Mouse (Mus musculus): ENCODE data around the gene Gm5426. TPM values are rescaled to one million over a fixed set of nuclear protein-coding genes. Genes with fewer than 3 reads are reported as not detected.
"Not testable (repeated sequence)": the region's sequence is repeated elsewhere in the genome, so short reads cannot be mapped to it uniquely, and the experiment has no call there.

Gm5426 gene
- polyA plus RNA-seq, 1 experiment from 2014 or later, result not detected

GRCm38 (mm10) chr10:96125771-96126454, 10.5 kb upstream of the Gm5426 start:
- Histone ChIP-seq H3K27ac (ENCODE audit: low read depth) (no peak overlapping the region), H3K27me3 (replicated peaks; ENCODE audit: control insufficient read depth, insufficient read depth, low read length) (no peaks in the 10 kb centered on the region), H3K9me3 (ENCODE audit: control insufficient read depth, low read length) (no peaks in the 10 kb centered on the region), H3K4me1 (replicated peaks; ENCODE audit: control insufficient read depth, insufficient read depth, low read length) (no peaks in the 10 kb centered on the region), H3K9ac (ENCODE audit: low read length) (no peak overlapping the region), H3K4me2 (ENCODE audit: low read length) (no peak overlapping the region), H3K36me3 (ENCODE audit: control insufficient read depth, insufficient read depth, low read length) (no peaks in the 10 kb centered on the region), H3K4me3 (ENCODE audit: low read depth, low read length) (no peak overlapping the region)
- no peak for ATAC-seq (replicated peaks; ENCODE audit: low FRiP score, low TSS enrichment, low read depth)
- 65% methylated on average over 9 of the region's 9 CpGs for WGBS
- DNase-seq (ENCODE audit: low spot score), result no peak

- H3K9me3 ChIP-seq (ENCODE audit: control insufficient read depth, low read length), result no peaks in the 10 kb centered on the region
- no peak overlapping the region for H3K4me2 ChIP-seq (ENCODE audit: low read length)
- no peak for ATAC-seq (replicated peaks; ENCODE audit: low FRiP score, low TSS enrichment, low read depth)
- no peak for DNase-seq (ENCODE audit: low spot score)
- H3K4me1 ChIP-seq (replicated peaks; ENCODE audit: control insufficient read depth, insufficient read depth, low read length), result no peaks in the 10 kb centered on the region
- H3K27me3 ChIP-seq (replicated peaks; ENCODE audit: control insufficient read depth, insufficient read depth, low read length), result no peaks in the 10 kb centered on the region
- no peak overlapping the region for H3K4me3 ChIP-seq (ENCODE audit: low read depth, low read length)
- H3K9ac ChIP-seq (ENCODE audit: low read length), result no peak overlapping the region
- WGBS, result 63% methylated on average over 2 of the region's 2 CpGs
- H3K27ac ChIP-seq (ENCODE audit: low read depth), result no peak overlapping the region
- no peaks in the 10 kb centered on the region for H3K36me3 ChIP-seq (ENCODE audit: control insufficient read depth, insufficient read depth, low read length)
These were observed 7.2 kb upstream of the Gm5426 start for GRCm38 (mm10) chr10:96129213-96129612.

DNA sequence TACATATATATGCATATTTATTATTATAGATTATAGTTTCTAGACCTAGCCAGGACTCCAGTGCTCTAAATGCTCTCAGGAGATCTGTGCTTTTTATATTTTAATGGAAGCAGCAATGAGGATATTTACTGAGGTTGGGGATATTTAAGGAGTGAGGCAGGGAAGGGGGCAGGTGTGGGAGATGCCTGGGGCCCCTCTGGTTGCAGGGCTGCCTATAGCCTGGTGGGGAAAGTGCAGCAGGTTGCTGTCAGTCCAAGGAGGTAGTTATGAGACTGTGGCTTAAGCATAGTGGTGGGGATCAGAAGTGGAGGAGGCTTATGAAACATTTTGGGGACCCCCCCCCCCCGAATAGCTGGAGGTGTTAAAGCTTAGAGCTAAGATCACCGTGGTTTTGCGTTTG, 6.0 kb upstream of the Gm5426 start:
- Histone ChIP-seq H3K36me3 (ENCODE audit: control insufficient read depth, insufficient read depth, low read length) (no peaks in the 10 kb centered on the region), H3K4me3 (ENCODE audit: low read depth, low read length) (no peak overlapping the region), H3K4me2 (ENCODE audit: low read length) (no peak overlapping the region), H3K9me3 (ENCODE audit: control insufficient read depth, low read length) (no peaks in the 10 kb centered on the region), H3K27me3 (replicated peaks; ENCODE audit: control insufficient read depth, insufficient read depth, low read length) (no peaks in the 10 kb centered on the region), H3K27ac (ENCODE audit: low read depth) (no peak overlapping the region), H3K9ac (ENCODE audit: low read length) (no peak overlapping the region), H3K4me1 (replicated peaks; ENCODE audit: control insufficient read depth, insufficient read depth, low read length) (no peaks in the 10 kb centered on the region)
- DNase-seq (ENCODE audit: low spot score) (no peak), ATAC-seq (replicated peaks; ENCODE audit: low FRiP score, low TSS enrichment, low read depth) (no peak)
- WGBS, result 89% methylated on average over 3 of the region's 3 CpGs

- H3K9ac ChIP-seq (ENCODE audit: low read length), result no peak overlapping the region
- H3K27me3 ChIP-seq (replicated peaks; ENCODE audit: control insufficient read depth, insufficient read depth, low read length), result no peaks in the 10 kb centered on the region
- no peaks in the 10 kb centered on the region for H3K36me3 ChIP-seq (ENCODE audit: control insufficient read depth, insufficient read depth, low read length)
- H3K4me3 ChIP-seq (ENCODE audit: low read depth, low read length), result no peak overlapping the region
- ATAC-seq (replicated peaks; ENCODE audit: low FRiP score, low TSS enrichment, low read depth) (no peak), DNase-seq (ENCODE audit: low spot score) (no peak)
- H3K27ac ChIP-seq (ENCODE audit: low read depth), result no peak overlapping the region
- no peak overlapping the region for H3K4me2 ChIP-seq (ENCODE audit: low read length)
- no peaks in the 10 kb centered on the region for H3K9me3 ChIP-seq (ENCODE audit: control insufficient read depth, low read length)
- 91% methylated on average over 6 of the region's 6 CpGs for WGBS
- H3K4me1 ChIP-seq (replicated peaks; ENCODE audit: control insufficient read depth, insufficient read depth, low read length), result no peaks in the 10 kb centered on the region
These were observed 5.3 kb upstream of the Gm5426 start for GRCm38 (mm10) chr10:96131112-96131511.

DNA sequence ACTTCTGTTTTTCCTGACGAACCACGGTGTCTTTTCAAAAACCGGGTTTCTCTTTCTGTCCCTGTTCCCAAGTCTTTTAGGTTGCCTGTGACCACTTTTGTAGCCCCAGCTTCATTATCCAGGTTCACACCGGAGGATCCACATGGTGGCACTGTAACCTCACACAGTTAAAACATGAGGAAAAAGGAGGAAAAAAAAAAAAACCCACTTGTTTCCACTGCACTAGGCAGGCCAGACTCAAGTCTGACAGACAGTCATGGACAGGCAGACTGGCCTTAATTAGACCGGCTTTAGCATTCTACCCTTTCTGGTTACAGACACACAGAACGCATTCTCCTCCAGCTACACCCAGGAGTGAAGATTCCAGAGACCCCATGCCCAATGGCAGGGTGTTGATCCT, 4.2 kb upstream of the Gm5426 start:
- DNase-seq (ENCODE audit: low spot score) (peak; percentile 76), ATAC-seq (replicated peaks; ENCODE audit: low FRiP score, low TSS enrichment, low read depth) (0 out of 2 replicates have a peak, but pooled peaks have one; percentile 32)
- no peak overlapping the region for H3K4me3 ChIP-seq (ENCODE audit: low read depth, low read length)
- no peaks in the 10 kb centered on the region for H3K36me3 ChIP-seq (ENCODE audit: control insufficient read depth, insufficient read depth, low read length)
- no peak overlapping the region for H3K27ac ChIP-seq (ENCODE audit: low read depth)
- no peak overlapping the region for H3K9ac ChIP-seq (ENCODE audit: low read length)
- 31% methylated on average over 6 of the region's 6 CpGs for WGBS
- H3K4me1 ChIP-seq (replicated peaks; ENCODE audit: control insufficient read depth, insufficient read depth, low read length), result no peaks in the 10 kb centered on the region
- H3K4me2 ChIP-seq (ENCODE audit: low read length), result no peak overlapping the region
- no peaks in the 10 kb centered on the region for H3K27me3 ChIP-seq (replicated peaks; ENCODE audit: control insufficient read depth, insufficient read depth, low read length)
- no peaks in the 10 kb centered on the region for H3K9me3 ChIP-seq (ENCODE audit: control insufficient read depth, low read length)

- Histone ChIP-seq H3K4me3 (ENCODE audit: low read depth, low read length) (no peak overlapping the region), H3K9me3 (ENCODE audit: control insufficient read depth, low read length) (no peaks in the 10 kb centered on the region), H3K4me1 (replicated peaks; ENCODE audit: control insufficient read depth, insufficient read depth, low read length) (no peaks in the 10 kb centered on the region), H3K27ac (ENCODE audit: low read depth) (no peak overlapping the region), H3K9ac (ENCODE audit: low read length) (no peak overlapping the region), H3K27me3 (replicated peaks; ENCODE audit: control insufficient read depth, insufficient read depth, low read length) (no peaks in the 10 kb centered on the region), H3K4me2 (ENCODE audit: low read length) (no peak overlapping the region), H3K36me3 (ENCODE audit: control insufficient read depth, insufficient read depth, low read length) (no peaks in the 10 kb centered on the region)
- ATAC-seq (replicated peaks; ENCODE audit: low FRiP score, low TSS enrichment, low read depth) (no peak), DNase-seq (ENCODE audit: low spot score) (no peak)
- 91% methylated on average over 5 of the region's 5 CpGs for WGBS
These were observed 2.2 kb downstream of the Gm5426 start for GRCm38 (mm10) chr10:96138585-96138984.

DNA sequence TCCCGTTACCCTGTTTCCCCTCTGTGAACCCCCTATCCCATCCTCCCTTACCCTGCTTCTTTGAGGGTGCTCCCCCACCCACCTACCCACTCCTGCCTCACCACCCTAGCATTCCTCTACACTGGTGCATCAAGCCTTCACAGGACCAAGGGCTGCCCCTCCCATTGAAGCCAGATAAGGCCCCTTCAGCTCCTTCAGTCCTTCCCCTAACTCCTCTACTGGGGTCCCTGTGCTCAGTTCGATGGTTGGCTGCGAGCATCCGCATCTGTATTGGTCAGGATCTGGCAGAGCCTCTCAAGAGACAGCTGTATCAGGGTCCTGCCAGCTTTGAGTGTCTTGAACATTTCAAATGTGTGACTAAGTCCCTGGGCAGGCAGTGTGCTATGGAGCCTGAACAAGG, 2.9 kb downstream of the Gm5426 start:
- not testable (repeated sequence) for DNase-seq (ENCODE audit: low spot score); ATAC-seq (replicated peaks; ENCODE audit: low FRiP score, low TSS enrichment, low read depth); H3K9ac ChIP-seq (ENCODE audit: low read length); H3K4me1 ChIP-seq (replicated peaks; ENCODE audit: control insufficient read depth, insufficient read depth, low read length); H3K36me3 ChIP-seq (ENCODE audit: control insufficient read depth, insufficient read depth, low read length); H3K27ac ChIP-seq (ENCODE audit: low read depth); H3K4me2 ChIP-seq (ENCODE audit: low read length); H3K9me3 ChIP-seq (ENCODE audit: control insufficient read depth, low read length); H3K4me3 ChIP-seq (ENCODE audit: low read depth, low read length); H3K27me3 ChIP-seq (replicated peaks; ENCODE audit: control insufficient read depth, insufficient read depth, low read length)
- 90% methylated on average over 4 of the region's 4 CpGs for WGBS

DNA sequence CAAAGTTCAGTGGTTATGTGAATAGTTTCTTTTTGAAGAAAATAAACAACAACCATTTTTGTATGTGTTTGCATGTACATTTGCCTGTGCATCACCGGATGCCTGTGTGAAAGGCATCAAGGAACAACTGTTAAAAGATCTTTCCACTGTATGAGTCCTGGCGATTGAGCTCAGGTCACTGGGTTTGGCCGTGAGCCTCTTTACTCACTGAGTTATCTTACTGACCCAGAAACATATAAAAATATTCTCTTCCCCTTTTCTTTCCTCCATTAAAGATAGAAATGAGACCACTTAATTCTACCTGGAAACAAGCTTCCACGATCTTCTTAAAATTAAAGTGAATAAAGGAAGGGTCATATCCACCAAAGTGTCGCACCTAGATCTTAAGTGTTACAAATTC, 10.2 kb downstream of the Gm5426 start:
- Histone ChIP-seq H3K9ac (ENCODE audit: low read length) (no peak overlapping the region), H3K4me3 (ENCODE audit: low read depth, low read length) (no peak overlapping the region), H3K9me3 (ENCODE audit: control insufficient read depth, low read length) (no peaks in the 10 kb centered on the region), H3K36me3 (ENCODE audit: control insufficient read depth, insufficient read depth, low read length) (no peaks in the 10 kb centered on the region), H3K27me3 (replicated peaks; ENCODE audit: control insufficient read depth, insufficient read depth, low read length) (no peaks in the 10 kb centered on the region), H3K4me1 (replicated peaks; ENCODE audit: control insufficient read depth, insufficient read depth, low read length) (peaks cover 8% of the 10 kb centered on the region), H3K27ac (ENCODE audit: low read depth) (no peak overlapping the region), H3K4me2 (ENCODE audit: low read length) (no peak overlapping the region)
- 90% methylated on average over 5 of the region's 5 CpGs for WGBS
- ATAC-seq (replicated peaks; ENCODE audit: low FRiP score, low TSS enrichment, low read depth) (no peak), DNase-seq (ENCODE audit: low spot score) (no peak)

DNA sequence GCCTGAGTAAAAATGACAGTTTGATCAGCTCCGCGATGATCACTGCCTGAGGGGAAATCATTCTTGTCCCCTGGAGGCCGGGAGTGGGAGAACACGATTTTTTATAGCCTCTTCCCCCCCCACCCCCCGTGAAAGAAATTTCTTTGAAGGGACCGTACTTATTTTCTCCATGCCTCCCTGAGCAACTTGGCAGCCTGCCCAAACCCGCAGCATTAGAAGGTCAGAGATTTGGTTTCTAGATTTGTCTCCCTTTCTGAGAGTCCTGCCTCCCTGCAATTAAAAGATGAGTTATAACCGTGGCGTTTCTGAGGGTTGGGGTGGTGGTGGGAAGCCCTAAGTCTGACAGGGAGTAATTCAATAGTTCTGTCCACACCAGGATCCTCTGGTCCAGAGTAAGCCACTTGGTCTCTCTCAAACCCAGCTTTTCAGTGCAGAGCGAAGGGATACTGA, 11.9 kb downstream of the Gm5426 start:
- ATAC-seq (replicated peaks; ENCODE audit: low FRiP score, low TSS enrichment, low read depth) (no peak), DNase-seq (ENCODE audit: low spot score) (peak; percentile 56)
- Histone ChIP-seq H3K4me1 (replicated peaks; ENCODE audit: control insufficient read depth, insufficient read depth, low read length) (peaks cover 8% of the 10 kb centered on the region), H3K9me3 (ENCODE audit: control insufficient read depth, low read length) (no peaks in the 10 kb centered on the region), H3K36me3 (ENCODE audit: control insufficient read depth, insufficient read depth, low read length) (no peaks in the 10 kb centered on the region), H3K4me2 (ENCODE audit: low read length) (peak overlapping the region; percentile 13; the same call in 1 of the 2 replicates), H3K27ac (ENCODE audit: low read depth) (no peak overlapping the region), H3K9ac (ENCODE audit: low read length) (no peak overlapping the region), H3K27me3 (replicated peaks; ENCODE audit: control insufficient read depth, insufficient read depth, low read length) (no peaks in the 10 kb centered on the region), H3K4me3 (ENCODE audit: low read depth, low read length) (no peak overlapping the region)
- WGBS, result 37% methylated on average over 10 of the region's 10 CpGs

Measured in intestine, embryonic 14.5 days (tissue).